Mouse (Mus musculus): ENCODE measurements around the gene Ldhd.

DNA sequence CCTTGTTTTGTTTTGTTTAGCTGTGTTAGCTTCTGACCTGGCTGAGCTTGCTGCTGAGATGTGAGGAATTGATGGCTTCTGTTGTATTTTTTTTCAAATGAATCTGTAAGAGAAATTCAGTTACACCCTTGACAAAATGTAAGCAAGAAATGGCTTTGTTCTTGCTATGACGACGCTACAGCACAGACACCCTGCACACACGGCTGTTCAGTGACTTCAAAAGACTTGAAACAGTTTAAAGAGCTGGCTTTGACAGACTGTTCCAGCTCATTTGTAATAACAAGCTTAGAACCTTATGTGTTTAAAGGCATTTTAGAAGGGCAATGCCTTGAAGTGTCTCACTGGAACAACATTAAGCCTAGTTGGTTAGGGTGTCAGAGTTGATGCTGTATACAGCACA, 47.8 kb downstream of the Ldhd start:
- TF ChIP-seq POLR2A (IDR thresholded peaks at IDR 0.05; ENCODE audit: low read depth, low read length) (no peak), CTCF (conservative IDR thresholded peaks at IDR 0.05 in 1 of 2, IDR thresholded peaks at IDR 0.05 in 1 of 2; ENCODE audit: low read depth in 2 of 2, low read length in 2 of 2) (no peak), MYC (IDR thresholded peaks at IDR 0.05; ENCODE audit: low read depth, low read length) (no peak), NRF1 (IDR thresholded peaks at IDR 0.05; ENCODE audit: low read depth, low read length) (no peak), USF2 (conservative IDR thresholded peaks at IDR 0.05; ENCODE audit: low read depth, low read length) (no peak), USF1 (IDR thresholded peaks at IDR 0.05; ENCODE audit: low read depth, low read length) (no peak), SMC3 (IDR thresholded peaks at IDR 0.05; ENCODE audit: low read depth, low read length) (no peak), KAT2A (IDR thresholded peaks at IDR 0.05; ENCODE audit: insufficient replicate concordance, low read length) (no peak), ETS1 (conservative IDR thresholded peaks at IDR 0.05; ENCODE audit: low read depth, low read length) (no peak), EP300 (IDR thresholded peaks at IDR 0.05; ENCODE audit: low read length) (no peak), MAFK (IDR thresholded peaks at IDR 0.05; ENCODE audit: insufficient replicate concordance, low read length) (no peak), MAX (IDR thresholded peaks at IDR 0.05; ENCODE audit: low read length) (no peak), RCOR1 (conservative IDR thresholded peaks at IDR 0.05; ENCODE audit: low read depth, low read length) (no peak)

Measured in CH12.LX (cell line).